1 mouse cellular context compared by ENCODE assay signal in genomic region chr17:44077146-44077842, GRCm38 (mm10).
TF ChIP-seq lines count a peak whose summit lies in the region.

No protein-coding gene starts in this region.

TF ChIP-seq in MEL, 35 proteins besides CTCF, POLR2A, EP300 and RAD21 (continued from another document):
- TF ChIP-seq MAZ (IDR thresholded peaks at IDR 0.05; ENCODE audit: low read depth, low read length) (no peak), BHLHE40 (IDR thresholded peaks at IDR 0.05; ENCODE audit: borderline replicate concordance, low read depth, low read length) (peak; percentile 27; the same call in 1 of the 2 replicates), HCFC1 (IDR thresholded peaks at IDR 0.05; ENCODE audit: low read depth, low read length) (no peak), POLR2AphosphoS2 (IDR thresholded peaks at IDR 0.05; ENCODE audit: low read length) (no peak), CHD2 (IDR thresholded peaks at IDR 0.05; ENCODE audit: low read length) (no peak), JUND (IDR thresholded peaks at IDR 0.05; ENCODE audit: low read depth, low read length) (no peak), NELFE (IDR thresholded peaks at IDR 0.05; ENCODE audit: low read depth, low read length) (no peak), GABPA (IDR thresholded peaks at IDR 0.05; ENCODE audit: low read depth, low read length) (no peak), SMC3 (IDR thresholded peaks at IDR 0.05; ENCODE audit: low read depth, low read length) (no peak), MXI1 (IDR thresholded peaks at IDR 0.05; ENCODE audit: low read depth, low read length) (peak; percentile 73), RCOR1 (IDR thresholded peaks at IDR 0.05; ENCODE audit: low read depth, low read length) (no peak), ETS1 (IDR thresholded peaks at IDR 0.05; ENCODE audit: low read depth, low read length) (no peak), USF2 (IDR thresholded peaks at IDR 0.05; ENCODE audit: borderline replicate concordance in 1 of 2, insufficient read depth in 1 of 2, low read depth in 1 of 2, low read length in 2 of 2) (no peak), GATA1 (IDR thresholded peaks at IDR 0.05; ENCODE audit: low read depth, low read length) (no peak), SIN3A (IDR thresholded peaks at IDR 0.05; ENCODE audit: low read length) (no peak), TCF12 (IDR thresholded peaks at IDR 0.05; ENCODE audit: low read depth, low read length) (0 out of 2 replicates have a peak, but pooled peaks have one; percentile 20), ZKSCAN1 (IDR thresholded peaks at IDR 0.05; ENCODE audit: low read depth, low read length) (no peak), TBP (IDR thresholded peaks at IDR 0.05; ENCODE audit: low read depth, low read length) (no peak)
TF ChIP-seq in MEL: peak in this region for 5.
